Mouse (Mus musculus): ENCODE data around the gene Olfr781.
"Not testable (repeated sequence)": the region's sequence is repeated elsewhere in the genome, so short reads cannot be mapped to it uniquely, and the experiment has no call there.

Olfr781 gene

GRCm38 (mm10) chr10:129328554-129328953 is at the start of gene Olfr781:
Gene Olfr781 (plus strand): TSS chr10:129328854.
- no peak for DNase-seq (ENCODE audit: low spot score in 2 of 2)

- DNase-seq (ENCODE audit: low spot score in 2 of 2) = not testable (repeated sequence)
Observed at GRCm38 (mm10) chr10:129312973-129313372, 15.7 kb upstream of the Olfr781 start.

GRCm38 (mm10) chr10:129313521-129313920 is 15.1 kb upstream of the Olfr781 start:
- not testable (repeated sequence) for DNase-seq (ENCODE audit: low spot score in 2 of 2)

GRCm38 (mm10) chr10:129317817-129318216 is 10.8 kb upstream of the Olfr781 start, which contains the start of gene Olfr780:
Gene Olfr780 (plus strand): TSS chr10:129318117.
- DNase-seq (ENCODE audit: low spot score in 2 of 2) = no peak

- DNase-seq (ENCODE audit: low spot score in 2 of 2) = no peak
Observed at GRCm38 (mm10) chr10:129348550-129348949, 19.9 kb downstream of the Olfr781 start, which contains the start of gene Olfr782. Gene Olfr782 (plus strand): TSS chr10:129348850.

- not testable (repeated sequence) for DNase-seq (ENCODE audit: low spot score in 2 of 2)
Observed at GRCm38 (mm10) chr10:129352475-129352874, 23.8 kb downstream of the Olfr781 start.

GRCm38 (mm10) chr10:129356496-129356895 is 27.8 kb downstream of the Olfr781 start:
- not testable (repeated sequence) for DNase-seq (ENCODE audit: low spot score in 2 of 2)

- DNase-seq (ENCODE audit: low spot score in 2 of 2) = no peak
Observed at GRCm38 (mm10) chr10:129357307-129357706, 28.7 kb downstream of the Olfr781 start.

- DNase-seq (ENCODE audit: low spot score in 2 of 2) = not testable (repeated sequence)
Observed at GRCm38 (mm10) chr10:129374051-129374450, 45.4 kb downstream of the Olfr781 start.
